33 mouse cellular contexts compared by ENCODE assay signal in genomic region chr1:178850569-178850968, GRCm38 (mm10).
DNase-seq lines count a peak whose midpoint lies in the region; ATAC-seq and TF ChIP-seq lines count a peak whose summit lies in the region.
"Had no signal": no experiment of that assay in that cellular context is flagged by ENCODE, and none has a peak within 500 bp of the region (broad histone marks: within the 10 kb centered on the region; RNA-seq: fewer than 3 reads in every experiment).

No protein-coding gene starts in this region.

- no peaks in the 10 kb centered on the region for H3K9me3 ChIP-seq in hindbrain, postnatal 0 days (ENCODE audit: low read length)
- H3K9me3 ChIP-seq in hindbrain, embryonic 16.5 days (ENCODE audit: control insufficient read depth, low read length), result no peaks in the 10 kb centered on the region
- H3K9me3 ChIP-seq in MEL (replicated peaks; ENCODE audit: insufficient read depth, low read length), result no peaks in the 10 kb centered on the region
- no peaks in the 10 kb centered on the region for H3K9me3 ChIP-seq in liver, embryonic 11.5 days (ENCODE audit: control insufficient read depth, low read length)
- H3K9me3 ChIP-seq: embryonic facial prominence, embryonic 10.5 days; embryonic facial prominence, embryonic 13.5 days; forebrain, embryonic 12.5 days; forebrain, embryonic 15.5 days; heart, embryonic 12.5 days; heart, embryonic 15.5 days; intestine, embryonic 15.5 days had no signal

- TF ChIP-seq CTCF in hindbrain, postnatal 0 days (IDR thresholded peaks at IDR 0.05; ENCODE audit: low read depth), result peak; percentile 27; the same call in 1 of the 2 replicates
- TF ChIP-seq CTCF in MEL (IDR thresholded peaks at IDR 0.05 in 2 of 3, conservative IDR thresholded peaks at IDR 0.05 in 1 of 3; ENCODE audit: control insufficient read depth in 1 of 3, insufficient read depth in 1 of 3, low read depth in 2 of 3, low read length in 3 of 3, poor library complexity in 1 of 3, severe bottlenecking in 1 of 3), result peak in 1 of 3 experiments; percentile 18; a peak in 1 of 6 replicates

- H3K27ac ChIP-seq in hindbrain, postnatal 0 days, result no peak overlapping the region
- no peak overlapping the region for H3K27ac ChIP-seq in hindbrain, embryonic 16.5 days (ENCODE audit: low read depth, low read length)
- no peak overlapping the region for H3K27ac ChIP-seq in MEL (ENCODE audit: control insufficient read depth, low read depth, low read length)
- no peak overlapping the region for H3K27ac ChIP-seq in liver, embryonic 11.5 days (ENCODE audit: low read depth, low read length)
- H3K27ac ChIP-seq: embryonic facial prominence, embryonic 10.5 days; embryonic facial prominence, embryonic 13.5 days; forebrain, embryonic 12.5 days; forebrain, embryonic 15.5 days; gastrocnemius, adult 2 months; heart, embryonic 15.5 days; hindbrain, embryonic 14.5 days; intestine, embryonic 15.5 days had no signal

- no peak overlapping the region for H3K4me3 ChIP-seq in hindbrain, postnatal 0 days (ENCODE audit: low read length)
- no peak overlapping the region for H3K4me3 ChIP-seq in hindbrain, embryonic 16.5 days (ENCODE audit: low read length)
- H3K4me3 ChIP-seq in MEL (ENCODE audit: control insufficient read depth in 1 of 2, insufficient read depth in 1 of 2, low read depth in 2 of 2, low read length in 2 of 2), result no peak overlapping the region
- no peak overlapping the region for H3K4me3 ChIP-seq in liver, embryonic 11.5 days (ENCODE audit: low read depth, low read length)
- H3K4me3 ChIP-seq: embryonic facial prominence, embryonic 10.5 days; embryonic facial prominence, embryonic 13.5 days; erythroblast, embryonic 14.5 days; forebrain, embryonic 12.5 days; forebrain, embryonic 15.5 days; gastrocnemius, adult 2 months; heart, embryonic 12.5 days; heart, embryonic 15.5 days; intestine, embryonic 15.5 days had no signal

- DNase-seq in hindbrain, postnatal 0 days (ENCODE audit: low spot score), result peak; percentile 10
- DNase-seq in ES-CJ7 (ENCODE audit: low read depth, low spot score) (peak; percentile 85), MEL (ENCODE audit: low read depth, low spot score) (no peak), ZHBTc4 (ENCODE audit: low read depth, low spot score) (peak; percentile 80)
- DNase-seq in liver, embryonic 11.5 days (ENCODE audit: low spot score), result no peak
- DNase-seq in thymus, postnatal 25 days, result no peak
- no peak for DNase-seq in kidney, adult 8-10 months
- DNase-seq: adrenal gland, postnatal 10 days; adrenal gland, postnatal 36 days; B cell, adult 2 months; cerebellum, adult 11-12 months; cerebellum, adult 8-10 months; cerebellum, postnatal 10 days; cerebellum, postnatal 36 days; embryo, embryonic 11 days; gastrocnemius, adult 2 months; gastrocnemius, postnatal 14 days; heart, adult 11 months; heart, postnatal 10 days; heart, postnatal 36 days; kidney, adult 11 months had no signal

- no peak for TF ChIP-seq EP300 in MEL (IDR thresholded peaks at IDR 0.05; ENCODE audit: low read depth in 1 of 2, low read length in 2 of 2)

- TF ChIP-seq POLR2A in MEL (IDR thresholded peaks at IDR 0.05; ENCODE audit: control insufficient read depth in 1 of 2, insufficient read depth in 1 of 2, low read depth in 1 of 2, low read length in 2 of 2, poor library complexity in 1 of 2), result no peak

- H3K36me3 ChIP-seq in hindbrain, postnatal 0 days (ENCODE audit: insufficient read depth, low read length), result no peaks in the 10 kb centered on the region
- H3K36me3 ChIP-seq in hindbrain, embryonic 16.5 days (ENCODE audit: control insufficient read depth, insufficient read depth, low read length), result no peaks in the 10 kb centered on the region
- no peaks in the 10 kb centered on the region for H3K36me3 ChIP-seq in MEL (ENCODE audit: control insufficient read depth in 1 of 2, insufficient read depth in 2 of 2, low read length in 2 of 2)
- no peaks in the 10 kb centered on the region; the same call in 1 of the 2 replicates for H3K36me3 ChIP-seq in liver, embryonic 11.5 days (ENCODE audit: control insufficient read depth, insufficient read depth, low read length)
- H3K36me3 ChIP-seq: embryonic facial prominence, embryonic 10.5 days; forebrain, embryonic 12.5 days; forebrain, embryonic 15.5 days; heart, embryonic 12.5 days; heart, embryonic 15.5 days; intestine, embryonic 15.5 days had no signal

- peak; percentile 21 for TF ChIP-seq RAD21 in MEL (IDR thresholded peaks at IDR 0.05; ENCODE audit: low read depth, low read length)

- ATAC-seq in hindbrain, postnatal 0 days, result no peak
- no peak for ATAC-seq in hindbrain, embryonic 16.5 days
- ATAC-seq in liver, embryonic 11.5 days (replicated peaks; ENCODE audit: low FRiP score), result no peak
- ATAC-seq: forebrain, embryonic 15.5 days; intestine, embryonic 15.5 days; Patski had no signal

- H3K4me2 ChIP-seq in hindbrain, postnatal 0 days (ENCODE audit: low read depth, low read length), result no peak overlapping the region
- no peak overlapping the region for H3K4me2 ChIP-seq in hindbrain, embryonic 16.5 days (ENCODE audit: low read length)
- H3K4me2 ChIP-seq in liver, embryonic 11.5 days, result no peak overlapping the region
- H3K4me2 ChIP-seq: embryonic facial prominence, embryonic 13.5 days; forebrain, embryonic 12.5 days; forebrain, embryonic 15.5 days; heart, embryonic 12.5 days; heart, embryonic 15.5 days; hindbrain, embryonic 14.5 days; intestine, embryonic 15.5 days had no signal

- 31% methylated on average over 1 of the region's 1 CpGs for WGBS in hindbrain, postnatal 0 days
- WGBS in hindbrain, embryonic 16.5 days, result 36% methylated on average over 1 of the region's 1 CpGs
- WGBS in liver, embryonic 11.5 days, result 59% methylated on average over 1 of the region's 1 CpGs

- no peaks in the 10 kb centered on the region for H3K27me3 ChIP-seq in hindbrain, postnatal 0 days (ENCODE audit: insufficient read depth, low read length)
- no peaks in the 10 kb centered on the region for H3K27me3 ChIP-seq in hindbrain, embryonic 16.5 days (replicated peaks; ENCODE audit: control insufficient read depth, insufficient read depth, low read length)
- no peaks in the 10 kb centered on the region; a peak in 2 of 4 replicates for H3K27me3 ChIP-seq in MEL (ENCODE audit: control insufficient read depth in 1 of 2, insufficient read depth in 2 of 2, low read length in 2 of 2)
- H3K27me3 ChIP-seq in liver, embryonic 11.5 days (replicated peaks; ENCODE audit: control insufficient read depth, insufficient read depth, low read length), result no peaks in the 10 kb centered on the region
- H3K27me3 ChIP-seq: CH12.LX; embryonic facial prominence, embryonic 13.5 days; forebrain, embryonic 12.5 days; forebrain, embryonic 15.5 days; heart, embryonic 12.5 days; heart, embryonic 15.5 days; intestine, embryonic 15.5 days; Patski had no signal

- H3K79me2 ChIP-seq in MEL (ENCODE audit: control insufficient read depth, insufficient read depth, low read length, poor library complexity), result no peaks in the 10 kb centered on the region

- no peaks in the 10 kb centered on the region for H3K4me1 ChIP-seq in hindbrain, postnatal 0 days (ENCODE audit: insufficient read depth, low read length)
- H3K4me1 ChIP-seq in hindbrain, embryonic 16.5 days (ENCODE audit: control insufficient read depth, insufficient read depth, low read depth, low read length), result no peaks in the 10 kb centered on the region
- H3K4me1 ChIP-seq in MEL (ENCODE audit: control insufficient read depth in 1 of 2, insufficient read depth in 2 of 2, low read length in 2 of 2), result no peaks in the 10 kb centered on the region
- no peaks in the 10 kb centered on the region for H3K4me1 ChIP-seq in liver, embryonic 11.5 days (replicated peaks; ENCODE audit: control insufficient read depth, insufficient read depth, low read length)
- H3K4me1 ChIP-seq: intestine, embryonic 15.5 days had no signal

- H3K9ac ChIP-seq in hindbrain, postnatal 0 days (replicated peaks; ENCODE audit: low read length), result no peak overlapping the region
- no peak overlapping the region for H3K9ac ChIP-seq in hindbrain, embryonic 16.5 days (ENCODE audit: low read depth, low read length)
- no peak overlapping the region for H3K9ac ChIP-seq in MEL (ENCODE audit: control insufficient read depth, low read depth, low read length, poor library complexity, severe bottlenecking)
- no peak overlapping the region for H3K9ac ChIP-seq in liver, embryonic 11.5 days (ENCODE audit: low read depth, low read length)
- H3K9ac ChIP-seq: embryonic facial prominence, embryonic 13.5 days; forebrain, embryonic 12.5 days; forebrain, embryonic 15.5 days; heart, embryonic 12.5 days; heart, embryonic 15.5 days; hindbrain, embryonic 14.5 days; intestine, embryonic 15.5 days had no signal

TF ChIP-seq in MEL, 35 proteins besides CTCF, POLR2A, EP300 and RAD21:
- TF ChIP-seq MAX (IDR thresholded peaks at IDR 0.05; ENCODE audit: low read length) (no peak), SMC3 (IDR thresholded peaks at IDR 0.05; ENCODE audit: low read depth, low read length) (peak; percentile 35; the same call in 1 of the 2 replicates)
TF ChIP-seq in MEL: peak in this region for 1.

Comparison
In these comparisons a context has a peak if more than half of its experiments do, and no peak if none do; other contexts are left out.
1. DNase-seq: peak in hindbrain, postnatal 0 days (single experiment), ES-CJ7 (single experiment) and ZHBTc4 (single experiment); none in MEL (single experiment), liver, embryonic 11.5 days (single experiment), thymus, postnatal 25 days (single experiment) and kidney, adult 8-10 months (0 of 2).